Mouse (Mus musculus) brain, embryonic 14.5 days (tissue): ENCODE data around the gene Auts2.

Source experiments
- CTCF ChIP-seq: fragments of 200-500 bp; IDR thresholded peaks from 2 replicates; pipeline ENCODE4 v1.5.1; 2012; ENCODE audit warnings: inconsistent platforms, mild to moderate bottlenecking, moderate library complexity, borderline replicate concordance; ENCODE audit not compliant: insufficient read depth, insufficient read length; ENCODE audit errors: extremely low read depth
- POLR2A ChIP-seq: fragments of 200-500 bp; IDR thresholded peaks from 2 replicates; pipeline ENCODE4 v1.6.1; 2012; ENCODE audit warnings: mild to moderate bottlenecking, inconsistent platforms, borderline replicate concordance; ENCODE audit not compliant: poor library complexity, insufficient read depth, insufficient read length, severe bottlenecking; ENCODE audit errors: extremely low read depth

DNA sequence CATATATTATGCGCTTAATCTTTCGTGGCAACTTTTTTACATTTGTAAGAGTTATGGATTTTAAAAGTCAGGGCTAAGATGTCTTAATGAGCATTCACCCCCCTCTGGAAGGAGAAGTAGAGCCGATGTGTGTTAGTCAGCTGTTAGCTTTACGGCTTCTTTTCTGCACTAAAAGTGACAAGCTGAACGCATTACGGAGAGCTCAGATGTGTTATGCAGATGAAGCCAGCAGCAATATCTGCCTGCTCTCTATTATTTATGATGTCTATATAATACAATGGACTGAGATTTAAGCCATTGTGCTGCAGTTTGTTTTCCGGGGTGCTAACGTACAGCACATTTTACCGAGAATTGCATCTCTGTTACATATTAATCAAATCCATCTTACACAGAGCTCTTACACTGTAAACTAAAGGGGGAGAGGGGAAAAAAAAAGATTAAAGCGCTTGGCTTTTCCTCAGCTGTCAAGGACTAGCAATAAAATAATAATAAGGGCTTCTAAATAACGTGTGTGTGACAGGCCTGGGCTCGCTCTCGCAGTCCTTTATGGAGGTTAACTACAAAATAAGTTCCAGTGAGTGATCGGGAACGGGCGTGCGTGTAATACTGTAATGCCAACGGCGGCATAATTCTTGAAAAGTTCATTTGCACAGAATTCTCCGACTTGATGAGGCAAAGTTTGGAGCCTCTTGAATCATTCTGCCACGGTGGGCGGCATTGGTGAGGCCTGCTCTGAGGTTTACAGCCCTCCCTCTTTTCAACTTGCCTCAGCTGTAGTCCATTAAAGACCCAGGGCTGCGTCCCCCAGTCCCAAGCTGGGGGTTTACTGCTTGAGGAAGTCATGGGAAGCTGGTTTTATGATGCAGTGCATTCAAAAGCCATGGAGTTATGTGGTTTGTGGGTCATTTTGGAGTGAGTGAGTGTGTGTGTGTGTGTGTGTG, 961.8 kb downstream of the Auts2 start:
- TF ChIP-seq CTCF (no peak), POLR2A (no peak)
